Mouse (Mus musculus) thymus, postnatal 36 days (tissue): Measurements from ENCODE around the gene Rcan3.

Source experiments
- DNase-seq, 2 experiments: peaks; one replicate each; pipeline ENCODE4 v3.0.0; 2022; ENCODE audit warnings: mixed read lengths in 2 of 2

The Rcan3 gene

DNA sequence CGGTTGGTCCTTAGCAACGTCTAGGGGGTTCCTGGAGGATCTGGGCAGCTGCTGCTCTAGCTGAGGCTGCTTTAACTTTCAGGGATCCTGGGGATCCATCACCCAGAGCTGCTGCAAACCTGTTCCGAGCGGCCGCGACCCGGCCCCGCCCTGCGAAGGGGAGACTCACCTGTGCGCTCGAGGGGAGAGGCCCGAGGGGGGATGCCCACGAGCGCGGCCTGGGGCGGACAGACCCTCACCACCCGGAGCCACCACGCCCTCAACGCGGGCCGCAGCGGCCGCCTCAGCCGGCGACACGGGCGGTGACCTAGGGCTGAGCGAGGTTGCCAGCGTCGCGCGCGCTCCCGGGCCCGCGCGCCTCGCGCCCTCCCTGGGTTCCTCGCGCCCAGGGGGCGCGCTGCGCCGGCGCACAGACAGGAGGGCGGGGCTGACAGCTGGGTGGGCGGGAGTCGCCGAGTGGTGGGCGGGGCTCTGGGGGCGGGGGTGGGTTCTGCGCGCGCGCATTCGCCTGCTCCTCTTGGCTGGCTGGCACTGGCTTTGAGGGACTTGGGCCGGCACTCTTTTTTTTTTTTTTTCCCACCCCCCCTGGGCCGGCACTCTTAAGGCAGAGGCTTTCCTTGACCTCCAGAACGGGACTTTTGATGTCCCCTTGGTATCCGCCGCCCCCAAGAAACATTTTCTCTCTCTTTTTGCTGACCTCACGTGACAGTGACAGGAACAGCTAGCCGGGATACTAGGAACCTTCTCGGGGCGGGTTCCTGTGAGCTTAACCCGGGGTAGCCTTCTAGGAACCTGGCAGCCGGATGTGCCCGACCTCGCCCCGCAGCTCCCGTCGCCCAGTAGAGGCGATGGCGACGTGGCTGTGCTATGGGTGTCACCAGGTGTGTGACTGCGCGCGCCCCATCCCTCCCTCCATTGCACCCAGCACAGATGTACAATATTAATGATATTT lies at the start of gene Rcan3:
Gene Rcan3 (minus strand): TSS at position 411 of the 952 bp plus-strand sequence.
- peak; percentile 79 to 81 for DNase-seq

DNA sequence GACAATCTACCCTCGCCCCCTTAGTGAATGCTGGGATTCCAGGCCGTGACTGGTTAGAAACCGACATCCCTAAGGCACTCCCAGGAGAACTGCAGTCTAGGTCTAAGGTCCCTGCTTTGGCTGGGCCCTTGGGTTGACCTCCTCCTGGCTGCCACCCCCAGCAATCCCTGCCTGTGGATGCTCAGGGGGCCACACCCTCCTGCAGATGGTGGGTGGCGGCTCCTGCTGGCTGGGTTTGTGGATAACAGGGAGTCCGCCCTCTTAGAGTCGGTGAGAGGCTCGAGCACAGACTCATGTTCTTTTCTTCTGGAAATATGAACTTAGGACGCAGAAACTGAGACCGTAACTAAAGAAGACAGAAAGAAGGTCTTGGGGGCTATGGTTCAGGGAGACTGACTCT lies 46.7 kb upstream of the Rcan3 start:
- DNase-seq, result no peak

DNA sequence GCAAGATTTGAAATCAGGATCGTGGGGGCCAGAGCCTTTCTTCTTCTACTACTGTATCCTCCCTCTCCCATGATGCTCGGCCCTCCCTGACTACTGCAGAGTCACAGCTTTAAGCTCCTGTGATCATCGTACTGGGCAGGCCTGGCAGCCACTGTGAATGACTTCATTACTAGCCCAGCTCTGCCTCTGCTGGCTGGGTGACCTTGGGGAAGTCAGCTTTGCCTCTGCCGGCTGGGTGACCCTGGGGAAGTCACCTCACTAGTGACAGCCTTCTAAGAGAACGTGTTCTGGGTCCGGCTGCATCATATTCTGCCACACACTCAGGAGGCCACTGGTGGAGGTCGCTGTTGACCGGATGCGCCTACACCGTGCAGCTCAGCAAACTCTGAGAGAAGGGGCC lies 44.2 kb upstream of the Rcan3 start:
- DNase-seq, result no peak

DNA sequence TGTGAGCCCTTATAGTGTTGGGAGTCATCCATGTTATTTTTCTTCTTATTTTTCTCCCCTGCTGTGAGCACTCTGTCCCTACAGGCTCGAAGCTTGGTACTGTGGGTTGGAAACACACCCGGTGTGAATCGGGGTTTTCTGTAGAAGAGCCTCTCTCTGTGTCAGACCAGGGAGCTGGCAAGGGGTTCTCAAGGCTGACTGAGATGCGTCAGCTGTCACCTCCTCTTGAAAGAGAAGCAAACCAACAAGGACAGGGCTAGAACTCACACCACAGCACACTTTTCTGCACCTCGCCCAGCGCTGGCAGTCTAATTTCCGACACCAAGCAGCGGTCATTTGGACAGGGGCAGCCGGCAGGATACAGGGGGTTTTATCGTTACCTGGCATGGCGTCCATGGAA lies 29.8 kb upstream of the Rcan3 start:
- DNase-seq, result no peak

DNA sequence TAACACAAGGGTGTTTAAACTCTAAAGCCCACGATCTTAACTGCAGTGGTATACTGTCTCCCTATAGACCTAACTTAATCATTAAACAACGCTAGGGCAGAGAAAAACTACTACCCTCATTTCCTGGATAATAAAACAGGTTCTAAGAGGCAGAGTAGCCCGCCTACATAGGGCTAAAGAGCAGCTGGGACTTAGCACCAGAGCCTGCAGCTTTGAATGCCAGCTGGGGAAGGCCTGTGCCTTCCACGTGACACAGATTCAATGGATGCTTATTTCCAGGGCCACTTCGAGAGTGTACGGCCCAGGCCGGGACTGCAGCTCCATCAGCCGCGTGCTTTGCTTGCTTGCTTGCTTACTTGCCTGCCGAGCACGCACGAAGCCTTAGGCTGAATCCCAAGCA lies 19.9 kb upstream of the Rcan3 start:
- DNase-seq, result no peak

DNA sequence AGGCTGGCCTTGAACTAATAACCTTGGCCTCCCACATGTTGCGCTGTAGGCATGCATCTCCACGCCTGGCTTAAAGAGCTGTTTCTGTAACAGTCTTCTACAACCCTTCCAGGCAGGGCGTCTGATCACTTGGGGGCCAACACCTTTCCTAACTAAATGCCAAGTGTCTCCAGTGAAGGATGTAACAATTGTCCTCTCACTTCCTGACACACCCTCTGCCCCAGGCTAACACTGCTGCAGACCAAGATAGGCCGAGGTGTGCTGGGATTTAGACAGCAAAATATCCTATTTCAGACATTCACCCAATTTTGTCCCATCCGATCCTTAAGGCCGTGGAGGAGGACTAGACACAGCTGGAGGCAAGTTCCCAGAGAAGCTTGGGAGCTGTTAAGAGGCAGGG lies 19.5 kb upstream of the Rcan3 start:
- no peak for DNase-seq

DNA sequence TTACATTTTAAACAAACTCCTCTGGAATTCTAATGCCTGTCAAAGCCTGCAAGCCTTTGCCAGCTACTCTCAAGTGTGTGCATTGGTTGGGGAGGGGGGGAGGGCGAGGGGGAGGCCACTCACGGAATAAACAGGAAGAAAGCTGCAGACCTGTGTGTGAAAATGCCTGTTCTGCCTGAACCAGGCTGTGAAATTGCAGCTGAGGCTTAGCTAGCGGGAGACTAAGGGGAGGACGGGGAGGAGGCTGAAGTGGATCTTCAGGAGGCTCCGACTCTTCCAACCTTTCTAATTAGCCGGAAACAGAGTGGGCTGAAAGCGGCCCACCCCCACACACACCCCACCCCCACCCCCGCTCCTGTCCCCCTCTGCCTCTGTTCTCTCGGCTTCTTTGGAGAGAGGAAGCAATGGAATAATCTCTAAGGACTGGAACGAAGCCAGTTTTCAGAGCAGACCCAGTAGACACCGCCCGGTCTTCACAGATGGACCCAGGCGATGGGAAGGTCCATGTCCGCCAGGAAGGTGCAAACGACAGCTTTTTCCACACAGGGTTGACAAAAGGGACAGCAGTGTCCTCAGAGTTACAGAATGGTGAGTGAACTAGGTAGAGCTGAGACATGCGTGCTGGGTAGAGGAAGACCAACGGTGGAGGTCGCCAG lies 17.8 kb upstream of the Rcan3 start:
- no peak for DNase-seq

DNA sequence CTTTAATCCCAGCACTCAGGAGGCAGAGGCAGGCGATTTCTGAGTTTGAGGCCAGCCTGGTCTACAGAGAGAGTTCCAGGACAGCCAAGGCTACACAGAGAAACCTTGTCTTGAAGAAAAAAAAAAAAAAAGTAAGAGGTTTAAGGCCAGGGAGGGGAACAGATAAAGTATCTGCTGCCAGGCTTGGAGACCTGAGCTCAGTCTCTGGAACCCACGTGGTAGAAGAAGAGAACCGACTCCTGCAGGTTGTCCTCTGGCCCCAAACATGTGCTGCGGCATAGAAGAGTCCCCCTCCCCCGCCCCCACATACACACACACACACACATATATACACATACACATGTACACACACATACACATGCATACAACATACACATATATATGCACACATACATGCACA lies 8.8 kb upstream of the Rcan3 start:
- DNase-seq, result no peak

DNA sequence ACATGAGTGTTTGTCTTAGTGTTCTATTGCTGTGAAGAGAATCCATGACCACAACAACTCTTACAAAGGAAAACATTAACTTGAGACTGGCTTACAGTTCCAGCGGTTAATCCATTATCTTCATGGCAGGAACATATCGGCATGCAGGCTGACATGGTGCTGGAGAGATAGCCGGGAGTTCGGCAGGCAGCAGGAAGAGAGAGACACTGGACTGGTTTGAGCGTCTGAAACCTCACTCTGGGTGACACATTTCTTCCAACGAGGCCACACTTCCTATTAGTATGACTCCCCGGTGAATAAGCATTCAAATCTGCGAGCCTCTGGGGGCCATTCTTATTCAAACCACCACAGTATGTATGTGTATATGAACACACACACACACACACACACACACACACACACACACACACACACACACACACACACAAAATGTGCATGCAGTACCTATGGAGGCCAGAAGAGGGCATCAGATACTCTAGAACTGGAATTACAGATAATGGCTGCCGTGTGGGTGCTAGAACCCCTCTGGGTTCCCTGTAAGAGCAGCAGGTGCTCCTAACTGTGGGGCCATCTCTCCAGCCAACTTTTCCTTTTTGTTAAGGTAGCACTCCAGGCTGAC lies 6.4 kb upstream of the Rcan3 start:
- DNase-seq, result peak; percentile 36 to 46

DNA sequence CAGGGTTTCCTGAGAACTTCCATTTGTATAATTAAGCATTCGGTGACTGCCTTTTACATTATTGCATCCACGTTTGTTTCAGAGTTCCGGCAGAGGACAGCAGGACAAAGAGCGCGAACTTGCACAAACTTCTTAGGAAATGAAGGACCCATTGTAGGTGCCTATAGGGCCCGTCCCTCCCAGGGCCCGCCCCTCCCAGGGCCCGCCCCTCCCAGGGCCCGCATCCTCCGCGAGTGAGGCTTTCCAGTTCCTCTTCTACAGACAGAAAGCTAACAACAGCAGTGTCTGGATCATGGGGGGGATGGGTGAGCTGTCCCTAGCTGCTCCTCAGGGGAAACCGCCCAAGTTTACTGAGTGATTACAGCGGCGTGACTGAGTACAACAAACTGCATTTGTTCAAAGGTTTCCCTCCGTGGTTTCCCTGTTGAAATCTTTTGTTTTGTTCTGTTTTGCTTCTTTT lies 5.6 kb upstream of the Rcan3 start:
- peak; percentile 69 to 80 for DNase-seq

DNA sequence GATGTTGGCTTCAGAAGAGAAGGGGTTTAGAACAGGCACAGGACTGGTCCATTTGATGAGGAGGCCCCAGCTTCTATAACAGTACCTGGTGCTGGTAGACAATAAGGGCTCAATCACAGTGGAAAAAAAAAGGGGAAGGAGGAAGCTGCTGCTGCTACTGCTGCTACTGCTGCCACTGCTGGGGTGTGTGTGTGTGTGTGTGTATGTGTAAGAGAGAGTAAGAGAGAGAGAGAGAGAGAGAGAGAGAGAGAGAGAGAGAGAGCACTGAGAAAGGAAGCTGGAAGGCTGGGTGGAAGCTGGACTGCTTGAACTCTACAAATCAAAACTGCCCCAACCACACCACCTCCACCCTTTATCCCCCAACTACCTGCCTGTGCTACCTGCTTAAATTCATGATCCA lies 4.3 kb upstream of the Rcan3 start:
- no peak for DNase-seq

DNA sequence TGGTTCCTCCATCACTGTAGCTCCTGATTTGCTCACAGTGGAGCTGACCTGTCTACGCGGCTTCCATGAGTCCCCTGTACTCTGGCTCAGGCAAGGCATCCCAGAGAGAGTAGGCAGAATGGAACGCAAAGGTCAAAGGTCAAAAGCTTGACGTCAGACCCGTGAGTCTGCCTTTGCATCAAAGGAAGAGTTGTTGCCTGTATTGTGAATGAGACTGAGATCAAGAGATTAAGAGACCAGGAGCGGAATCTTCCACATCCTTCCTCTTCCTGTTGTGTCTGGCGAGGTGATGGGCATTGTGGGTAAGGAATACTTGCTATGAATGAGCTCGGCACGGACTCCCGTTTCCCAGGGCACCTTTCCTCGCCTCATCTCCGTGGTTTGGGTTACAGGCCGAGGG lies 2.6 kb upstream of the Rcan3 start:
- DNase-seq, result peak in 1 of 2 experiments; percentile 35

DNA sequence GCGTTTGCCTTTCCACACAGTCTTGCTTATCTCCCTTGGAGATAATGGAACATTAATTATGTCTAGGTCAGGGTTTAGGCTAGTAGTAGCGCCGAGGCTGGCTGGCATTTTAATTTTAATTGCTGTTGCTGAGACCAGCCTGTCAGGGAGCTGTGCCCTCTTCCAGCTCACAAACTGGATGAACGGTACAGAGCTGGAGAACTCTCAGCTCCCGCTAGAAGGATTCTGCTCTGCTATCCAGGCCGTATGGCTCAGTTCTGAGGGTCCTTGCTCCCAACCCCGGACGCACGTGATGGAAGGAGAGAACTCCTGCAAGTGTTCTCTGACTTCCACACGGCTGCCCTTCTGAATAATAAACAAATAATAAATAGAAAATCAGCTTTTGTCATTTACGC lies 739 bp upstream of the Rcan3 start:
- DNase-seq, result no peak

DNA sequence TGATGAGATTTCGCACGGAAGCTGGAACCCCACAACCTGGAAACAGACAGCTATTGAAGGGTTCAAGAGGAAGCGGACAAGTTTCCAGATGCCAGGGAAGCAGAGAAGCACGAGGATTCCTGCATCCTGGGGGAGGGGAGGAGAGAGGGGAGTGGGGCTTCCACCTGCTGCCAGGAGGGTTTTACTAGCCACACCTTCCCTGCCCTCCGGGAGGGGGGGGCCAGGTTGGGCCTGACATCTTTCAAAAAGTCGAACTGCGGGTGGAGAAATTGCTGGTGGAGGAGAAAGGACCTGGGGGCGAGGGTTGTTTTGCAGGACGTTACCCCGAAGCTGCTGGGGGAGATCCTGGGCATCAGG lies 589 bp downstream of the Rcan3 start:
- DNase-seq, result peak in 1 of 2 experiments; percentile 55

DNA sequence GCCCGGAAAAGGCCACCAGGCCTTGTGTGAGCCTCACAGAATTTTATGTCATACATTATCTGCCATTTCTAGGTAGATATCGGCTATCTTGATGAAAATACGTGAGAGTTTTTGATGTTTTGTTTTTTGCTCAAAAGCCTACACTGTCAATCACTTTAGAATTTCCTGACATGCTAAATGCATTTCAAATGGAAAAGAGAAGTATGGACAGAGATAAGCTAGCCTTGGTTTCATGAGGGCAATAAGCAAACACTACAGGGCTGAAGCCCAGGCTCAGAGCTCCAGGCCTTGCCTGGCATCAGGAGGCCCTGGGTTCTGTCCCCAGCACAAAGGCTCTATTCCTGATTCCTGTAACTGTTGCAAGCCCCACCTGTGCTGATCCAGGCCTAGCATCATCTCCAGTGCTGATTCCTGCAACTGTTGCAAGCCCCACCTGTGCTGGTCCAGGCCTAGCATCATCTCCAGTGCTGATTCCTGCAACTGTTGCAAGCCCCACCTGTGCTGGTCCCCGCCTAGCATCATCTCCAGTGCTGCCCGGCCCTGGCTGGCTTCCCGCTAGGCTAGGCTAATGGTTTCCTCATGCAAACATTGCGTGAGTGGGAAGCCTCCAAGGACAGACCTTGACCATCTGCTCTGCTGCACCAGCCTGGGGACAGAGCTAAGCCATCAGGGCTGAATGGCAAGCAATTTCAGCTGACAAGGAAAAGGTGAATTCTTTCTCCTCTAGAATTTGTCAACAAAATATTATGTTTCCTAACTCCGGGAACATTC lies 3.5 kb downstream of the Rcan3 start:
- no peak for DNase-seq

DNA sequence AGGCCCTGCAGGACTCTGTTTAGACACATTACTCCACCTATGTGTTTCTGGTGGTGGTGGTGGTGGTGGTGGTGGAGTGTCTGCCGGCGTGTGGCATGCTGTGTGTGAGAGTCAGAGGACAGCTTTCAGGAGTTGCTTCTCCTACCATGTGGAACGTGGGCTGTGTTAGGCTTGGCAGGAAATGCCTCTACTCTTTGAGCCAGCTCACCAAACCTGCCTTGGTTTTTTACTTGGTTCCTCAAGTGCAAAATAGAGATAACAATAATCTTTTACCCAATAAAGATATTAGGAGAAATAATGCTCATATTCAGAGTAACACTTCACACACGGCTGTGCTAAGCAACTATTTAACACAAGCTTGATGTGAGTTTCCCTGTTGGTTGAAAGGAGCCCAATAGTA lies 4.3 kb downstream of the Rcan3 start:
- no peak for DNase-seq

DNA sequence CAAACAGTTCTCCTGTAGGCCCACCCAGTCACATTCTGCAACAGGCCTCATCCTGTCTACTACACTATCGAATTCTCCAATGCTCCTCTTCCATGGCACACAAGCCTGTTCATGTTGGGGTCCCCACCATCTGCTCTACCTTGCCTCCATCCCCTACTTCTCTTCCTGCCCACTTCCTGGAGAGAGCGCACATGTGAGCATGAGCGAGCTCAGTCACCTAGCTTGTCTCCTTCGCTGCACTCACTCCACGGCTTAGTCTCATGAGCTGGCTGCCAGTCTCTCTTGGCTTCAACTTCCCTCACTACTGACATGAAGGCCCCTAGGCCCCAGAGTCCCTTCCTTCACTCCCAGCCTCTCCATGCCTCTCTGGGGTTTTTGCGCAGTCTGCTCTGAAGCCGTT lies 7.1 kb downstream of the Rcan3 start:
- peak; percentile 20 to 46 for DNase-seq

DNA sequence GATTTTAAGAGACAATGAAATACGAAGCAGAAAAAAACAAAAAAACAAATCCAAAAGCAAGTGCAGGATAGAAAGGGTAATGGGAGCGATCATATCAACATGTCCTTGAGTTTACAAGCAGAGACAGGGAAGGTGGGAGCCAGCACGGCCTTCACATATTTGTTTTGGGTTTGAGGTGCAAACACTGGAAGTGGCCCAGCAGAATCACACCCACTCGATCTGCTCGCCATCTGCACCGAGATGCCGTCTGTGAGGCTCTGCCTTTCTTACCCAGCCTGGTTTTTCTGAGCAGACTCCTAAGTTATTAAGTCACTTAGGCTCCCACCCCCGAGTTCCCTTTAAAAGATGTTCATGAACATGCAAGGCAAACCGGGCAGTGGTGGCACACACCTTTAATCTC lies 8.0 kb downstream of the Rcan3 start:
- no peak for DNase-seq

DNA sequence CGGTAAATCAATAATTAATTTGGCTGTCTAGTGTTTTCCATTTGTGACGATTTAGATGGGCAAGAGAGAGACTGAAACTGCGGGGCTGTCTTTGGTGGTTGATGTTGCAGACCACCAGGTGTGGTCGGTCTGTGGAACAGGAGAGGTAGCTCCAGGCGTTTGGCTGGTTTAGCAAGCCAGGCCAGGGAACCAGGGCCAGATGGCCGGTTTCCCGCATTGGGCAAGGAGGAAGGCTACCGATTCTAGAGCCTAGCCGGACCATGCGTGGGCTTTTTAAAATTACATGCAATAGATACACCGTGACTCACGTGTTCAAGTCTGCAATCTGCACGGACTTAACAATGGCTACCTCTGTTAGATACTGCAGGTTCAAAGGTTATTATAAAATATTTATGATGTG lies 12.7 kb downstream of the Rcan3 start:
- no peak for DNase-seq

DNA sequence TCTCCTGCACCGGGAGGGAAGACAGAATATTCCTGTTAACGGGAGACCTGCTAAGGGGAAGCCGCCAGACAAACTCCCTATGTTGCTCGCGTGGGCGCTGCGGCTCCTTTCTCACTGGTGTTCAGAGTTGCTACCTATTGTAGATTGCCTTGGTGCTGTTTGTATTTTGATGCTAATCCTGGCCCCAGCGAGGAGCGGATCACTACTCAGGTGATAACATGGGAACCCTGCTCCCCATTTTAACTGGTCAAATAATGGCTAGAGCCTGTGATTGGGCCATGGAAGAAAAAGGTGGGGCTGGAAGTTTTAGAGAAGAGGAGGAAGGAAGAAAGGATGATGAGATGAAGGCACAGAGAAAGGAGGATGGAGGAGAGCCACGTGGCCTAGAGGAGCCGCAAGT lies 13.2 kb downstream of the Rcan3 start:
- DNase-seq, result no peak

DNA sequence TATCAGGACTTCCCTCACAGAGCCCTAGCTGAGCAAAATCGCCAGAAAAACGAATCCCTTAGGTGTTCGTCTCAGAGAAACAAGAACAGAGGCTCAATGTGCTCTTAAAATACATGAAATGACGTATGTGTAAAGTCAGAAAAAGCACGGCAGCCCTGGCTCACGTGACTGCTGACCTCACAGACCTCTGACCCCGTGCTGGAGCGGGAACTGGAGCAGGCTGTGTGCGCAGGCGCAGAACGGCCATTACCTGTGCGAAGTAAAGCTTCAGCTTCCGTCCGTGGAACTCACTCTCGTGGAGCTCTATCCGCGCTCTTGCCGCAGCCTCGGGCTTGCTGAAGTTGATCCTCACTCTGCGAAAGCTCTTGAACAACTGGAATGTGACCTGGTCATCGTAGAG lies 13.7 kb downstream of the Rcan3 start:
- no peak for DNase-seq

DNA sequence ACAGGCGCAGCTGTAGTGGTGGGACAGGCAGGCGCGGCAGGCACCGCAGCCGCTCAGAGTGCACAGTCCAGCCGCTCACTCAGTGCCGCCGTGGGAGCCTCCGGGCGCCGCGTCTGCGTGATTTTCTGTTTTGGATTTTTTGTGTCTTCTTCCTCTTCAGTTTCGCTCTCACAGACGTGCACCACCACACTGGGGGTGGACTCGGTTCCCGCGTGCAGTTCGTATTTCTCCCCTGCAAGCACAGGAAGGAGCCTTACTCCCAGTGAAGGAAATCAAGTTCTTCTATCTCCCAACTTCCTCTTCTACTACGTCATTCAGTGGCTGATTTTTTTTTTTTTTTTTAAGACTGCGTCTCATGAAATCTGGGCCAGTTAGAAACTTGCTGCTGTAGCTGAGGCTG lies 17.3 kb downstream of the Rcan3 start:
- peak; percentile 19 to 28 for DNase-seq

DNA sequence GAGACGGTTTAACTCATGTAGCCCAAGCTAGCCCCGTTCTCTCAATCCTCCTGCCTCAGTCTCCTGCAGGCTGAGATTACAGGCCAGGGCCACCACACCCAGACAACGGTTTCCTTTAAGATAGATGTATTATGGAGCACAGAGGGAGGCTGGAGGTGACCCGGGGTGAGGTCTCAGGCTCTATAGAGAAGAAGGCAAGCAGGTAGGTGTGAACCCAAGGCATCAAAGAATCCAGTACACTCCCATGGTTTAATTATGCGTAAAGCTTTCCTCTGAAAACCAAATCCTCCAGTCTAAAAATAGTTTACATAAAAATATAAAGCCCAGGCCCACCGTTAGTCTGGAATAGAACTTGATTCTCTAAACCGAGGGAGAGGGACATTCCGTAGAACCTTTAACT lies 20.2 kb downstream of the Rcan3 start:
- DNase-seq, result no peak
